Mouse (Mus musculus) midbrain, embryonic 16.5 days (tissue): ENCODE measurements around the gene Uspl1. TPM values are rescaled to one million over a fixed set of nuclear protein-coding genes. Genes with fewer than 3 reads are reported as not detected.
A peak's percentile ranks its signal among the peaks of the same experiment; 100 is the strongest.

Experiments used
- ATAC-seq: fragments of 200-750 bp; cut with Nextera tagmentation; 2 replicates; pipeline ENCODE4 v1.8.0; 2017; ENCODE audit warnings: moderate TSS enrichment
- H3K27ac ChIP-seq: fragments of 300-500 bp; sonication (generic); 2 replicates; pipeline ENCODE4 v1.5.1; 2014; ENCODE audit warnings: mild to moderate bottlenecking, low read length, mixed read lengths
- H3K27me3 ChIP-seq: fragments of 300-500 bp; sonication (generic); 2 replicates; pipeline ENCODE4 v1.6.1; 2014; ENCODE audit warnings: low read depth, low read length, mixed read lengths; ENCODE audit not compliant: control insufficient read depth, insufficient read depth
- H3K36me3 ChIP-seq: fragments of 300-500 bp; sonication (generic); 2 replicates; pipeline ENCODE4 v1.6.1; 2014; ENCODE audit warnings: mild to moderate bottlenecking, low read length, moderate library complexity, mixed read lengths; ENCODE audit not compliant: control insufficient read depth, insufficient read depth
- H3K4me1 ChIP-seq: fragments of 300-500 bp; sonication (generic); 2 replicates; pipeline ENCODE4 v1.6.1; 2014; ENCODE audit warnings: mild to moderate bottlenecking, low read length, mixed read lengths; ENCODE audit not compliant: control insufficient read depth, insufficient read depth
- H3K4me2 ChIP-seq: fragments of 300-500 bp; sonication (generic); 2 replicates; pipeline ENCODE4 v1.6.1; 2014; ENCODE audit warnings: mild to moderate bottlenecking, low read length, mixed read lengths
- H3K4me3 ChIP-seq: fragments of 300-500 bp; sonication (generic); 2 replicates; pipeline ENCODE4 v1.5.1; 2014; ENCODE audit warnings: low read depth, mild to moderate bottlenecking, low read length, moderate library complexity, mixed read lengths
- H3K9ac ChIP-seq: fragments of 300-500 bp; sonication (generic); 2 replicates; pipeline ENCODE4 v1.6.1; 2014; ENCODE audit warnings: low read depth, low read length, mixed read lengths
- H3K9me3 ChIP-seq: fragments of 300-500 bp; sonication (generic); replicated peaks from 2 replicates; pipeline ENCODE4 v1.6.1; 2014; ENCODE audit warnings: mild to moderate bottlenecking, low read length, mixed read lengths; ENCODE audit not compliant: control insufficient read depth, poor library complexity, severe bottlenecking
- whole genome bisulfite sequencing: fragments of 180-500 bp; shearing (Covaris S2); extraction: QIAGEN DNeasy Blood & Tissue Kit; methylation state at CpG from one replicate; pipeline ENCODE4 v1.1.7; 2014; 5-methylcytosine and 5-hydroxymethylcytosine counted together
- polyA plus RNA-seq: library from polyadenylated mRNA; unstranded; fragments of >200 nt; fragmentation: Nextera tagmentation; extraction: Ambion mirVana; gene quantifications from 2 replicates; pipeline ENCODE4 v1.2.1, GENCODE M21; 2015

Uspl1 gene
- polyA plus RNA-seq, 1 experiment from 2014 or later = 53.5 TPM

DNA sequence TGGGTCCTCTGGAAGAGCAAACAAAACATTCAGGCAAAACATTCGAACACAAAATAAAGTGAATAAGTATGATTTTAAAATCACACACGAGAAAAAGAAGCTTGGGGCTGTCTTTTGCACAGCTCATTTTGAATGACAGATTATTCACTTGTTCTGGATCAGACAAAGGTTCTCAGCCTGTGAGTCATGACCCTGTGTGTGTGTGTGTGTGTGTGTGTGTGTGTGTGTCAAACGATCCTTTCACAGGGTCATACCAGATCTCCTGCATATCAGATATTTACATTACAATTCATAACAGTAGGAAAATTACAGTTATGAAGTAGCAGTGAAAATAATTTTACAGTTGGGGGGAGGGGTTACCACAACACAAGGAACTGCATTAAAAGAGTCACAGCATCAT is 68.2 kb downstream of the Uspl1 start:
- H3K4me3 ChIP-seq = no peak overlapping the region
- whole genome bisulfite sequencing = 82% methylated on average over 3 of the region's 3 CpGs
- no peaks in the 10 kb centered on the region for H3K9me3 ChIP-seq
- ATAC-seq = no peak
- no peak overlapping the region for H3K9ac ChIP-seq
- no peaks in the 10 kb centered on the region for H3K27me3 ChIP-seq
- no peaks in the 10 kb centered on the region for H3K36me3 ChIP-seq
- H3K4me1 ChIP-seq = peaks cover under 1% of the 10 kb centered on the region; the same call in 1 of the 2 replicates
- no peak overlapping the region for H3K4me2 ChIP-seq
- no peak overlapping the region for H3K27ac ChIP-seq

DNA sequence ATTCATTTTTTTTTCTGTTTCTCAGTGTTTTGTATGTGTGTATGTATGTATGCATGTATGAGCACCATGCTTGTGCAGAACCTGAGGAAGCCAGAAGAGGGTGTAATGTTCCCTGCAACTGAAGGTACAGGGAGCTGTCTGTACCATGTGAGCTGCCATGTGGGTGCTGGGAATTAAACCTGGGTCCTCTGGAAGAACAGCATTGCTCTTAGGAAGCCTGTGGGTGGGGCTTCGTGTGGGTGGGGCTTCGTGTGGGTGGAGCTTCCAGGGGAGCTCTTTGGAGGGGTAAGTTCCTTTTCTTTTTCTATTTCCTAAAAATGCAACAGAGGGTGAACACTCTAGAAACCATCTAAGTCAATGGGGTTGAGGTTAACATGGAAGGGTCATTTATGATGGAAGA is 69.3 kb downstream of the Uspl1 start:
- Histone ChIP-seq H3K36me3 (no peaks in the 10 kb centered on the region), H3K4me1 (peaks cover 5% of the 10 kb centered on the region; the same call in 1 of the 2 replicates), H3K4me3 (no peak overlapping the region), H3K9ac (no peak overlapping the region), H3K4me2 (no peak overlapping the region), H3K27me3 (no peaks in the 10 kb centered on the region), H3K27ac (no peak overlapping the region), H3K9me3 (no peaks in the 10 kb centered on the region)
- ATAC-seq = no peak
- WGBS = 68% methylated on average over 2 of the region's 2 CpGs

- Histone ChIP-seq H3K9ac (no peak overlapping the region), H3K4me3 (no peak overlapping the region), H3K36me3 (no peaks in the 10 kb centered on the region), H3K4me2 (no peak overlapping the region), H3K27ac (no peak overlapping the region), H3K27me3 (no peaks in the 10 kb centered on the region), H3K4me1 (peaks cover 14% of the 10 kb centered on the region), H3K9me3 (no peaks in the 10 kb centered on the region)
- 91% methylated on average over 2 of the region's 2 CpGs for WGBS
- ATAC-seq = no peak
These were observed 71.4 kb downstream of the Uspl1 start for GRCm38 (mm10) chr5:149255522-149255921.

DNA sequence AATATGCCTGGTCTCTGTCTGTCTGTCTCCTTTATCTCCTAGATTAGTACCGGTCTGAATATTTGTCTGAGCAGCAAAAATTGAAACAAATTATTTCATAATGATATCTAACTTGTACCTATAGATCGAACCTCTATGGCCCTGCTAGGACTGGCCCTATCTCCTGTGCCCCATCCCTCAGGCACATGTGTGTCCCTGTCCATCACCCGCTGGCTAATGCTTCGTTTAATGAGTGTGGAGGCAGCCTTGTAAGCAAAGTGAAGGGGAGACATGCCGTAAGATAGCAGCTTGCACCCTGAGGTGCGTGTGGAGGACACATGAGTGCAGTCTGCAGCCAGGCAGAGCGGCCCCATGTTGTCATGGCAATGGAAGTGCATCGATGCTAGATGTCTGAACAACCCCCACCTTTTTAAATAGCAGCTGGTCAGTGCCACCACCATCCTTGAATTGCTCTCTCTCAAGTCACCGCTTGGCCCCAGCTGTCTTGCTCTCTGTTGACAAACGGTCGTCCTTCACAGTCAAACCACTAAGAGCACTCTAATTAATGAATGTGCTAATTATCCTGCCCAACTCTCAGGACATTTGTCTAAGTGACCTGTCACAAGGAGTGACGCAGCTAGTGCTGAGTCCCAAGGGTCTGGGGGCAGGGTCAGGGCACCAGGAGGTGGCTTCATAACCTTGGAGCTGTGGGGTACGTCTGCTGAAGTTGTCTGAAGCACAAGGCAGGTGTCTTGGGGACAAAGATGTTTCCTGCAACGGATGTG is 73.5 kb downstream of the Uspl1 start:
- Histone ChIP-seq H3K4me3 (no peak overlapping the region), H3K4me2 (no peak overlapping the region), H3K36me3 (no peaks in the 10 kb centered on the region), H3K9ac (no peak overlapping the region), H3K4me1 (peaks cover 14% of the 10 kb centered on the region), H3K9me3 (no peaks in the 10 kb centered on the region), H3K27ac (peak overlapping the region; percentile 32; the same call in 1 of the 2 replicates), H3K27me3 (no peaks in the 10 kb centered on the region)
- peak; percentile 76 for ATAC-seq
- WGBS = 47% methylated on average over 14 of the region's 14 CpGs

DNA sequence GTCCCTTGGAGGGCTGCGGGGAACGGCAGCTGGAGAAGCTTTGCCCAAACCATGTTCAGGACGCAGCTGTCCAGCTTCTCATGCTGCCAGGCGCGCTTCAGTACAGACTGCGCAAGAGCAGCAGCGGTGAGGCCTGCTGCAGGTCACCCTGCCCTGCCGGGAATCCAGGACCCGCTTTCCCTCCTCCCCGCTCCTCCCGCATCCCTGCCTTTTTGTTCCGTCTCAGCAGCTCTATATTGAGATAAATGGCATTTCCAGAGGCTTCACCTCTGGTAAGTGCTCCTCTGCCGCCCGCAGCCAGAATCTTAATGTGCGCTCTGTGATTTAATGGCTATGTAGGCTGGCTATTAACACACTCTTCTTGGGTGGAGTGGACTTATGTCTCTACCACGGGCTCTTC is 74.9 kb downstream of the Uspl1 start:
- Histone ChIP-seq H3K9ac (no peak overlapping the region), H3K27ac (peak overlapping the region; percentile 67), H3K4me1 (peaks cover 14% of the 10 kb centered on the region), H3K27me3 (no peaks in the 10 kb centered on the region), H3K4me2 (peak overlapping the region; percentile 10), H3K4me3 (no peak overlapping the region), H3K36me3 (no peaks in the 10 kb centered on the region), H3K9me3 (no peaks in the 10 kb centered on the region)
- WGBS = 27% methylated on average over 16 of the region's 16 CpGs
- peak; percentile 72 for ATAC-seq

GRCm38 (mm10) chr5:149261449-149261848 is 77.3 kb downstream of the Uspl1 start:
- Histone ChIP-seq H3K9me3 (no peaks in the 10 kb centered on the region), H3K4me2 (no peak overlapping the region), H3K36me3 (no peaks in the 10 kb centered on the region), H3K27me3 (no peaks in the 10 kb centered on the region), H3K4me1 (peaks cover 14% of the 10 kb centered on the region), H3K9ac (no peak overlapping the region), H3K27ac (no peak overlapping the region), H3K4me3 (no peak overlapping the region)
- 79% methylated on average over 7 of the region's 7 CpGs for WGBS
- no peak for ATAC-seq

- no peak overlapping the region for H3K4me2 ChIP-seq
- no peaks in the 10 kb centered on the region for H3K27me3 ChIP-seq
- H3K9ac ChIP-seq = no peak overlapping the region
- no peak overlapping the region for H3K4me3 ChIP-seq
- WGBS = 62% methylated on average over 6 of the region's 6 CpGs
- H3K36me3 ChIP-seq = no peaks in the 10 kb centered on the region
- no peak overlapping the region for H3K27ac ChIP-seq
- peaks cover 14% of the 10 kb centered on the region for H3K4me1 ChIP-seq
- H3K9me3 ChIP-seq = no peaks in the 10 kb centered on the region
- ATAC-seq = no peak
These were observed 77.7 kb downstream of the Uspl1 start for GRCm38 (mm10) chr5:149261866-149262265.

- ATAC-seq = no peak
- no peak within 1 kb of the TSS for H3K4me2 ChIP-seq
- 59% methylated on average over 4 of the region's 4 CpGs for WGBS
- no peaks in the 10 kb centered on the region for H3K36me3 ChIP-seq
- H3K9me3 ChIP-seq = no peaks in the 10 kb centered on the region
- H3K27me3 ChIP-seq = no peaks in the 10 kb centered on the region
- no peak within 1 kb of the TSS for H3K4me3 ChIP-seq
- peaks cover 2% of the 10 kb centered on the region for H3K4me1 ChIP-seq
- no peak within 1 kb of the TSS for H3K9ac ChIP-seq
- H3K27ac ChIP-seq = no peak within 1 kb of the TSS
These were observed 80.3 kb downstream of the Uspl1 start, which contains the start of gene Alox5ap for GRCm38 (mm10) chr5:149264405-149264804. Gene Alox5ap (plus strand): TSS chr5:149264767.

GRCm38 (mm10) chr5:149264878-149265279 is 80.7 kb downstream of the Uspl1 start:
- WGBS = 66% methylated on average over 6 of the region's 6 CpGs

More at GRCm38 (mm10) chr5:149264878-149265279, 80.7 kb downstream of the Uspl1 start:
- Histone ChIP-seq H3K27ac (no peak overlapping the region), H3K27me3 (no peaks in the 10 kb centered on the region), H3K4me3 (no peak overlapping the region), H3K9me3 (no peaks in the 10 kb centered on the region), H3K9ac (no peak overlapping the region), H3K4me1 (no peaks in the 10 kb centered on the region), H3K36me3 (no peaks in the 10 kb centered on the region), H3K4me2 (no peak overlapping the region)
- ATAC-seq = no peak
